ENCODE assay signal across 8 mouse cellular contexts in the genomic region with DNA sequence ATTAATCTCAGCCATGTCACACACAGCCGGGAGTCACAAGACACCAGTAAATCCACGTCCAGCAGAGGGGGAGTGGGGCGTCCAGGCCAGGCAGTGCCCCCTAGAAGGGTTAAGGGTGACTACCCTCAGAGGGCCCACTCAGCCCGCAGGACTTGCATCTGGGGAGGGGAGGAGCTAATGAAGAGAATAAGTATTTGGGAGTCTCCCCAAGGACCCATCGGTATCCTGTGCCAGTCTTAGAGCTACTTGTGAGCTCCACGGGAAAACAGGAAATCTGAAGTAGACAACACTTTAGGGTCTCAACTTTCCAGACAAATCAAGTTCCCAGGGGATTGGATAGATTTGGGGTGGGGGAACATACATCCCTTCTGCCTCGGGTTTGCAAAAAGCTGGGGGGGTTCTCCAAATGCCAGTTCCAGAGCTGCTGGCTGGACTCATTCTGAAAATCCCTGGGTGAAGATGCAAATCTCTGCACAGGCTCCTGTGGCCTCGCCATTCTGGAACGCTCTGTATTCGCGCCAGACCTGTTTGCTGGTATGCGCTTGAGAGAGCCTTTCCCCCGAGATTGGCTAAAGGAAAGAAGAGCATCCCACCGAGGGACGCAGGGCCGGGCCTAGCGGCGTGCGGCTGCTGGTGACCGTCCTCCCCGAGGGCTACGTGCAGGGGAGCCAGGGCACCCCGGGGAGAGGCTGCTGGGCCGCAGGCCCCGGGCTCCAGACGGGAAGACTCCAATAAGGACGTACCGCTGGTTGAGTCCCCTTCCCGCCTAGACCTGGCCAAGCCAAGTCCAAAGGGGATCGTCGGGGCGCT. TPM values are rescaled to one million over a fixed set of nuclear protein-coding genes. Genes with fewer than 3 reads are reported as not detected.
DNase-seq lines count a peak whose midpoint lies in the region; ATAC-seq and TF ChIP-seq lines count a peak whose summit lies in the region.

No protein-coding gene starts in this region.

- peak overlapping the region; percentile 77 for H3K4me3 ChIP-seq in heart, embryonic 13.5 days
- H3K4me3 ChIP-seq in G1E (ENCODE audit: low read depth, low read length): peak overlapping the region; percentile 75
- H3K4me3 ChIP-seq in forebrain, embryonic 10.5 days: peak overlapping the region; percentile 68
- peak overlapping the region; percentile 69 for H3K4me3 ChIP-seq in liver, embryonic 13.5 days (replicated peaks)
- peak overlapping the region; percentile 63 for H3K4me3 ChIP-seq in stomach, embryonic 14.5 days (ENCODE audit: low read depth, low read length)

- no peaks in the 10 kb centered on the region for H3K9me3 ChIP-seq in heart, embryonic 13.5 days
- no peaks in the 10 kb centered on the region for H3K9me3 ChIP-seq in G1E (replicated peaks)
- no peaks in the 10 kb centered on the region for H3K9me3 ChIP-seq in forebrain, embryonic 10.5 days
- no peaks in the 10 kb centered on the region for H3K9me3 ChIP-seq in liver, embryonic 13.5 days (replicated peaks)
- H3K9me3 ChIP-seq in stomach, embryonic 14.5 days (ENCODE audit: control insufficient read depth, low read depth, low read length): no peaks in the 10 kb centered on the region

- peaks cover 28% of the 10 kb centered on the region for H3K36me3 ChIP-seq in heart, embryonic 13.5 days
- H3K36me3 ChIP-seq in G1E (replicated peaks): peaks cover 11% of the 10 kb centered on the region
- peaks cover 33% of the 10 kb centered on the region for H3K36me3 ChIP-seq in forebrain, embryonic 10.5 days (replicated peaks)
- H3K36me3 ChIP-seq in liver, embryonic 13.5 days: peaks cover 5% of the 10 kb centered on the region
- peaks cover 7% of the 10 kb centered on the region; the same call in 1 of the 2 replicates for H3K36me3 ChIP-seq in stomach, embryonic 14.5 days (ENCODE audit: control insufficient read depth, insufficient read depth, low read length)

- H3K4me2 ChIP-seq in heart, embryonic 13.5 days: peak overlapping the region; percentile 85
- peak overlapping the region; percentile 93 for H3K4me2 ChIP-seq in liver, embryonic 13.5 days
- peak overlapping the region; percentile 79 for H3K4me2 ChIP-seq in stomach, embryonic 14.5 days (replicated peaks; ENCODE audit: low read depth, low read length)

- no peaks in the 10 kb centered on the region for H3K27me3 ChIP-seq in heart, embryonic 13.5 days (replicated peaks)
- H3K27me3 ChIP-seq in G1E (ENCODE audit: insufficient read depth, low read length): no peaks in the 10 kb centered on the region
- no peaks in the 10 kb centered on the region for H3K27me3 ChIP-seq in forebrain, embryonic 10.5 days (ENCODE audit: poor library complexity, severe bottlenecking)
- no peaks in the 10 kb centered on the region for H3K27me3 ChIP-seq in liver, embryonic 13.5 days
- no peaks in the 10 kb centered on the region for H3K27me3 ChIP-seq in stomach, embryonic 14.5 days (ENCODE audit: control insufficient read depth, insufficient read depth, low read length)

- ATAC-seq in heart, embryonic 13.5 days (ENCODE audit: extremely low read depth, insufficient number of reproducible peaks, low FRiP score, low TSS enrichment): no peak; the same call in 1 of the 2 replicates
- no peak for ATAC-seq in G1E (ENCODE audit: extremely low read depth, insufficient number of reproducible peaks, low FRiP score, poor library complexity, severe bottlenecking)
- ATAC-seq in liver, embryonic 13.5 days (ENCODE audit: low read depth): peak; percentile 43
- peak; percentile 48 for ATAC-seq in stomach, embryonic 14.5 days (ENCODE audit: insufficient number of reproducible peaks, insufficient read depth, low FRiP score, low read depth)

- peak overlapping the region; percentile 91 for H3K27ac ChIP-seq in heart, embryonic 13.5 days (replicated peaks)
- H3K27ac ChIP-seq in forebrain, embryonic 10.5 days: peak overlapping the region; percentile 94
- H3K27ac ChIP-seq in liver, embryonic 13.5 days: peak overlapping the region; percentile 62
- H3K27ac ChIP-seq in stomach, embryonic 14.5 days (ENCODE audit: low read length): peak overlapping the region; percentile 91

- H3K4me1 ChIP-seq in heart, embryonic 13.5 days: peaks cover 22% of the 10 kb centered on the region
- H3K4me1 ChIP-seq in G1E (ENCODE audit: insufficient read depth, low read depth, low read length): peaks cover 14% of the 10 kb centered on the region
- H3K4me1 ChIP-seq in forebrain, embryonic 10.5 days: peaks cover 39% of the 10 kb centered on the region
- H3K4me1 ChIP-seq in liver, embryonic 13.5 days (replicated peaks): peaks cover 19% of the 10 kb centered on the region
- H3K4me1 ChIP-seq in stomach, embryonic 14.5 days (ENCODE audit: control insufficient read depth, insufficient read depth, low read length): peaks cover 12% of the 10 kb centered on the region

- peak overlapping the region; percentile 92 for H3K9ac ChIP-seq in heart, embryonic 13.5 days
- peak overlapping the region; percentile 76 for H3K9ac ChIP-seq in liver, embryonic 13.5 days
- H3K9ac ChIP-seq in stomach, embryonic 14.5 days (replicated peaks; ENCODE audit: low read depth, low read length): peak overlapping the region; percentile 73

- intact Hi-C loops in heart, postnatal 14 days (cut with DNase I): no loop called here
- intact Hi-C loops in gastrocnemius, postnatal 14 days (cut with DNase I; ENCODE audit: low total_unique reads): no loop called here

- WGBS in heart, embryonic 13.5 days: 2% methylated on average over 32 of the region's 32 CpGs
- WGBS in forebrain, embryonic 10.5 days: 3% methylated on average over 31 of the region's 32 CpGs
- WGBS in liver, embryonic 13.5 days (ENCODE audit: insufficient replicate concordance): 6% methylated on average over 32 of the region's 32 CpGs
- WGBS in stomach, embryonic 14.5 days: 1% methylated on average over 32 of the region's 32 CpGs

- no peak for DNase-seq in heart, postnatal 14 days
- DNase-seq in G1E (ENCODE audit: low spot score): no peak
- peak; percentile 32 for DNase-seq in forebrain, embryonic 10.5 days (ENCODE audit: extremely low spot score, low spot score)
- no peak for DNase-seq in liver, embryonic 13.5 days
- DNase-seq in layer of hippocampus, adult 11-12 months (ENCODE audit: low spot score): no peak
- DNase-seq in gastrocnemius, postnatal 14 days: no peak

- TF ChIP-seq CTCF in G1E (IDR thresholded peaks at IDR 0.05; ENCODE audit: low read depth, low read length): no peak

RNA-seq across cellular contexts. Expression of a gene that starts 0.5 kb away (rescaled TPM):
- polyA plus RNA-seq in heart, embryonic 13.5 days (2015; fragmentation: Nextera tagmentation; extraction: Ambion mirVana): 3.4 and 3.5 TPM in 2 replicates
- 1 to 10 TPM; 6.0 to 6.2 TPM for total RNA-seq in heart, postnatal 14 days (2021)
- total RNA-seq in G1E (2014; fragmentation: Nextera tagmentation) (1.7 and 3.4 TPM in 2 replicates), G1E (2017) (3.0 and 3.4 TPM in 2 replicates)
- 5.3 and 7.1 TPM in 2 replicates for polyA plus RNA-seq in G1E (2012)
- 10.0 and 10.9 TPM in 2 replicates for polyA plus RNA-seq in forebrain, embryonic 10.5 days (2016; fragmentation: Nextera tagmentation; extraction: Ambion mirVana)
- 0.48 and 0.59 TPM in 2 replicates for polyA plus RNA-seq in liver, embryonic 13.5 days (2015; fragmentation: Nextera tagmentation; extraction: Ambion mirVana)
- 5.9 and 7.4 TPM in 2 replicates for polyA plus RNA-seq in stomach, embryonic 14.5 days (2014; fragmentation: Nextera tagmentation; extraction: Ambion mirVana)
- 1 to 10 TPM; 2.6 to 4.0 TPM for total RNA-seq in gastrocnemius, postnatal 14 days (2021)

RNA-seq across cellular contexts. Expression of a gene that starts 18.3 kb away (rescaled TPM):
- 39.7 and 43.7 TPM in 2 replicates for polyA plus RNA-seq in heart, embryonic 13.5 days (2015; fragmentation: Nextera tagmentation; extraction: Ambion mirVana)
- 10 to 100 TPM; 22.2 to 22.6 TPM for total RNA-seq in heart, postnatal 14 days (2021)
- total RNA-seq in G1E (2014; fragmentation: Nextera tagmentation) (43.9 and 51.5 TPM in 2 replicates), G1E (2017) (61.9 and 62.4 TPM in 2 replicates)
- 91.8 and 101 TPM in 2 replicates for polyA plus RNA-seq in G1E (2012)
- 54.1 and 54.7 TPM in 2 replicates for polyA plus RNA-seq in forebrain, embryonic 10.5 days (2016; fragmentation: Nextera tagmentation; extraction: Ambion mirVana)
- 119 TPM in 2 replicates for polyA plus RNA-seq in liver, embryonic 13.5 days (2015; fragmentation: Nextera tagmentation; extraction: Ambion mirVana)
- 67.0 and 77.1 TPM in 2 replicates for polyA plus RNA-seq in stomach, embryonic 14.5 days (2014; fragmentation: Nextera tagmentation; extraction: Ambion mirVana)
- total RNA-seq in gastrocnemius, postnatal 14 days (2021): 10 to 100 TPM; 19.9 to 21.7 TPM

RNA-seq across cellular contexts. Expression of a gene that starts 28.3 kb away (rescaled TPM):
- not detected in 2 replicates for polyA plus RNA-seq in heart, embryonic 13.5 days (2015; fragmentation: Nextera tagmentation; extraction: Ambion mirVana)
- total RNA-seq in heart, postnatal 14 days (2021): not detected
- total RNA-seq in G1E (2014; fragmentation: Nextera tagmentation) (not detected in 2 replicates), G1E (2017) (not detected in 2 replicates)
- not detected in 2 replicates for polyA plus RNA-seq in G1E (2012)
- polyA plus RNA-seq in forebrain, embryonic 10.5 days (2016; fragmentation: Nextera tagmentation; extraction: Ambion mirVana): 0.15 and 0.17 TPM in 2 replicates
- polyA plus RNA-seq in liver, embryonic 13.5 days (2015; fragmentation: Nextera tagmentation; extraction: Ambion mirVana): 0.13 TPM in 1 of 2 replicates, not detected in the other
- polyA plus RNA-seq in stomach, embryonic 14.5 days (2014; fragmentation: Nextera tagmentation; extraction: Ambion mirVana): 0.30 and 0.59 TPM in 2 replicates
- not detected for total RNA-seq in gastrocnemius, postnatal 14 days (2021)

RNA-seq across cellular contexts. Expression of a gene that starts 49.6 kb away (rescaled TPM):
- polyA plus RNA-seq in heart, embryonic 13.5 days (2015; fragmentation: Nextera tagmentation; extraction: Ambion mirVana): 273 and 299 TPM in 2 replicates
- total RNA-seq in heart, postnatal 14 days (2021): 10 to 100 TPM; 24.5 to 28.1 TPM
- total RNA-seq in G1E (2014; fragmentation: Nextera tagmentation) (not detected in 2 replicates), G1E (2017) (not detected in 2 replicates)
- polyA plus RNA-seq in G1E (2012): not detected in 2 replicates
- 265 TPM in 2 replicates for polyA plus RNA-seq in forebrain, embryonic 10.5 days (2016; fragmentation: Nextera tagmentation; extraction: Ambion mirVana)
- 21.8 and 22.5 TPM in 2 replicates for polyA plus RNA-seq in liver, embryonic 13.5 days (2015; fragmentation: Nextera tagmentation; extraction: Ambion mirVana)
- polyA plus RNA-seq in stomach, embryonic 14.5 days (2014; fragmentation: Nextera tagmentation; extraction: Ambion mirVana): 633 and 721 TPM in 2 replicates
- 10 to 100 TPM; 33.9 to 47.3 TPM for total RNA-seq in gastrocnemius, postnatal 14 days (2021)

Comparison
In these comparisons a context has a peak if more than half of its experiments do, and no peak if none do; other contexts are left out.
1. ATAC-seq: peak in liver, embryonic 13.5 days (single experiment) and stomach, embryonic 14.5 days (single experiment); none in heart, embryonic 13.5 days (single experiment) and G1E (single experiment).
2. Peak in every context shown above with its lines, with median percentiles within 50 percentile points of each other: H3K27ac ChIP-seq, H3K4me2 ChIP-seq, H3K4me3 ChIP-seq and H3K9ac ChIP-seq.